Mouse (Mus musculus): ENCODE measurements around the gene Tmem106c. TPM values are rescaled to one million over a fixed set of nuclear protein-coding genes. Genes with fewer than 3 reads are reported as not detected.

Tmem106c gene
- total RNA-seq, 2 experiments from 2014 or later, result 2.1 to 3.9 TPM

DNA sequence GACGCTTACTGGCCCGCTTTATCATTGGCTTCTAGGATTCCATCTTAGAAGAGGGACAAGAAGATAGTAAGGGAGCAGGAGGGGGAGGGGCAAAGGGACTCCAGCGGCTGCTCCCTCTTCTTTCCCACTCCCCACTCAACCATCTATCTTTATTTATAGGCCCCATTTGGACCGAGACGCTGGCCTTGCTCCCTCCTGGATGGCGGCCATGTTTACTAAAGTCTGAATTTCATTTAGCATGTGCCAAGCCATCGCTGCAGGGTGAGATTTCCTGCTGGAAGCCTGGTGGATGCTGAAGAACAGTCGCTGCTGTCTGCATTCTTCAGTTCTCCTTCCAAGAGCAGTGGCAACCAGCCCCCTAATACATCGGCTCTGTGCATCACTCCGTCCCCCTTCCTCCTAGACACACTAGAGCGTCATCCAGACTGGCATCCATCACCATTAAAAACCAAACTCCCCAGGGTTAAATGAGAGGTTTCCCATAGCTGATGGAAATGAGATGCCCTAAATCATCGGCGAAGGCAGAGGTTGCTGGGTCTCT, 32.8 kb downstream of the Tmem106c start:
- no peak for ATAC-seq (replicated peaks; ENCODE audit: low FRiP score, poor library complexity, severe bottlenecking)

- ATAC-seq (replicated peaks; ENCODE audit: low FRiP score, poor library complexity, severe bottlenecking), result no peak
Measured at GRCm38 (mm10) chr15:97999546-97999945, 35.5 kb downstream of the Tmem106c start.

DNA sequence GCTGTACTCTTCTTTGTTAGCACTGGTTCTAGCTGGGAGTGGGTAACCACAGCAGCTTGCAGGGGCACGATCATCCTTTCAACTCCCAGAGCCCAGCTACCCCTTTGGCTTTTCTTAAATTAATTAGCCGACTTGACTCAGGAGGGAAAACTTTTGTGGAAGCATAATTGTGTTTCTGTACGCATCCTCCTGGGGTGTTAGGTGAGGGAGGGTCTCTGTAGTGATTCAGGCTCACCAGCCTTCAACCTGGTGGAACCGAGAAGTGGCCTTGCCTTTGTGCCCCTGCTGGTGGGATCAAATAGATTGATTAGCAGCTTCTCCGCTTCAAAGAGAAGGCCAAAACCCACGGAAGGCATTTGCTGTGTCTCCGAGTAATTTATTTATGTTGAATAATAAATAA, 36.0 kb downstream of the Tmem106c start:
- no peak for ATAC-seq (replicated peaks; ENCODE audit: low FRiP score, poor library complexity, severe bottlenecking)

DNA sequence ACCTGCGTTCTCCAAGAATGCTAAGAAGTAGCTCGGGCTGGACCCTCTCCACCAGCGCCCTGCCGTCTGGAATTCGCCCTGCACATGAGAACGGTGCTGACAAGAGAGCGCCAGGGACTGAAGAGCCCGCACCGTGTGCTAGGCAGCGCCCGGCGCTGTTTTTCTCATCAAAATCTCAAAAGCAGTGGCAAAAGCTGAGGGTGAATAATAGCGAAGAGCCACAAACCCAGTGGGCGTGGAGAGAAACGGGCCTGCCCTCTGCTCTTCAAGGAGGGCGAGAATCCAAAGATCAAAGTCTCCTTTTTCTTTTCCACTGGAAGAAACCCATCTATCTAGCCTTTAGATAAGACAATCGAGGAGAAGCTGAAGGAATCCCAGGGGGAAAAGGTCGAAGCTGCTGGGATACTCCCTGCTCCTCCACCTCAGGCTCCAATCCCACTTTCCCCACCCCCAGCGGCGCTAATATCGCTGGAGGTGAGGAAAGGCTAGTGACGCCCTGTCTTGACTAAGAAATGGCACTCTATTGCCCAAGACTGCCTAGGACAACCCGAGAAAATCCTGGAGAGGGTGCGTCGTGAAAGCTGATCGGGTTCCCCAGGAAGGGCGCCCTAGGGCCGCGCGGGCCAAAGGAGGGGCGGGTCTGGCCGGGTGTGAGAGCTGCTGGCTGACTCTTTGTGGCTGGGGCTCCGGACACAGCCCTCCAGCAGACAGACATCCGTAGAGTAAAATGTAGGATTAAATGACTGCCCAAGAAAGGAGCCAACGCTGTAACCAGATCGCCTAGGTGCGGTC, 37.5 kb downstream of the Tmem106c start:
- no peak for ATAC-seq (replicated peaks; ENCODE audit: low FRiP score, poor library complexity, severe bottlenecking)

- no peak for ATAC-seq (replicated peaks; ENCODE audit: low FRiP score, poor library complexity, severe bottlenecking)
Measured at GRCm38 (mm10) chr15:98002113-98002990, 38.4 kb downstream of the Tmem106c start.

GRCm38 (mm10) chr15:98002991-98003821, 39.2 kb downstream of the Tmem106c start:
- no peak for ATAC-seq (replicated peaks; ENCODE audit: low FRiP score, poor library complexity, severe bottlenecking)

- no peak for ATAC-seq (replicated peaks; ENCODE audit: low FRiP score, poor library complexity, severe bottlenecking)
Measured at GRCm38 (mm10) chr15:98003822-98004739, 40.1 kb downstream of the Tmem106c start, which contains the start of gene Col2a1. Col2a1 (minus strand) TSS chr15:98004695.

GRCm38 (mm10) chr15:98004740-98005159, 40.8 kb downstream of the Tmem106c start:
- ATAC-seq (replicated peaks; ENCODE audit: low FRiP score, poor library complexity, severe bottlenecking), result no peak

DNA sequence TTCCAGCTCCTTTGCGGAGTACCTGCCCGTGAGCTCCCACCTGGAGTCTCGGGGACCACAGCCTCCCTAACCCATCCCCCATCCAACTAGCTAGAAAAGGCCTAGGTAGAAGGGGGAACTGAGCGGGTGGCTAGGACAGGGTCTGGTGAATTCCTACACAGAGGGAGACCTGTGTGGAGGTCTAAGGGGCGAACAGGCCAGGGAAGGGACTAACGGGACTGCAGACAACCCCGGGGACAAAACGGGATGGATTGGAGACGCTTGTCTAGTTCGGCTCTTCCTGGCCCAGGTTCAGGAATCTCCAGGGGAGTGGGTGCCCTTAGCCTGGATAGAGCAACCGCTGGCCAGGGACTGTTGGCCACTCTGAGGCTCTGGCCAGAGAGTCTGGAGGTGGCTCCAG, 41.2 kb downstream of the Tmem106c start:
- no peak for ATAC-seq (replicated peaks; ENCODE audit: low FRiP score, poor library complexity, severe bottlenecking)

GRCm38 (mm10) chr15:98012810-98013209, 48.8 kb downstream of the Tmem106c start:
- no peak for ATAC-seq (replicated peaks; ENCODE audit: low FRiP score, poor library complexity, severe bottlenecking)

- no peak for ATAC-seq (replicated peaks; ENCODE audit: low FRiP score, poor library complexity, severe bottlenecking)
Measured at GRCm38 (mm10) chr15:98017925-98018324, 53.9 kb downstream of the Tmem106c start.

DNA sequence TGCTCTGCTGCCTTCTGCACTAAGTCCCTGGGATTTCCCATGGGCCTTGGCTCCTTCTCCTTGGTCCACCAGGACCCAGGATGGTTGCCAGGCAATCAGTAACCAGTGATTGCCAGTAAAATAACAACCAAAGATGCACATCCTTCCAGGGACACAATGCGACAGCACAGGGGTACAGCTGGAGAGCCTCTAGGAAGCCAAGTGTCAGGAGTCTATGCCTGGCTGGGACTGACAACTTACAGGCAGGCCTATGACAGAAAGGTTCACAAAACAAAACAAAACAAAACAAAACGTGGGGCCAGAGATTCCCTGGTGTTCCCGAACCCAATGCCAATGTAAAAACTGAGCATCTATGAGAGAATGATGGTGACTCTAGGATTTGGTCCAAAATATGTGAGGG, 55.0 kb downstream of the Tmem106c start:
- ATAC-seq (replicated peaks; ENCODE audit: low FRiP score, poor library complexity, severe bottlenecking), result no peak

Other genes starting within 250 kb of the Tmem106c start
- 3.8 TPM in 1 of 2 replicates, not detected in the other for gene Endou, start 232.9 kb upstream of the Tmem106c start, total RNA-seq (2015; ENCODE audit: low replicate concordance)
- gene Endou, start 232.9 kb upstream of the Tmem106c start, total RNA-seq (2017; ENCODE audit: low replicate concordance), result not detected in 2 replicates
- not detected in 2 replicates for gene Rapgef3, start 196.2 kb upstream of the Tmem106c start, total RNA-seq (2015; ENCODE audit: low replicate concordance)
- 3.9 TPM in 1 of 2 replicates, not detected in the other for gene Rapgef3, start 196.2 kb upstream of the Tmem106c start, total RNA-seq (2017; ENCODE audit: low replicate concordance)
- 122 and 124 TPM in 2 replicates for gene Slc48a1, start 185.7 kb upstream of the Tmem106c start, total RNA-seq (2015; ENCODE audit: low replicate concordance)
- 74.2 and 96.2 TPM in 2 replicates for gene Slc48a1, start 185.7 kb upstream of the Tmem106c start, total RNA-seq (2017; ENCODE audit: low replicate concordance)
- gene Hdac7, start 119.7 kb upstream of the Tmem106c start, total RNA-seq (2015; ENCODE audit: low replicate concordance), result 15.1 and 26.8 TPM in 2 replicates
- 2.4 and 9.8 TPM in 2 replicates for gene Hdac7, start 119.7 kb upstream of the Tmem106c start, total RNA-seq (2017; ENCODE audit: low replicate concordance)
- 0.84 TPM in 1 of 2 replicates, not detected in the other for gene Vdr, start 53.6 kb upstream of the Tmem106c start, total RNA-seq (2015; ENCODE audit: low replicate concordance)
- not detected in 2 replicates for gene Vdr, start 53.6 kb upstream of the Tmem106c start, total RNA-seq (2017; ENCODE audit: low replicate concordance)
- not detected in 2 replicates for gene Col2a1, start 40.5 kb downstream of the Tmem106c start, total RNA-seq (2015; ENCODE audit: low replicate concordance)
- not detected in 2 replicates for gene Col2a1, start 40.5 kb downstream of the Tmem106c start, total RNA-seq (2017; ENCODE audit: low replicate concordance)
- 4.3 and 8.8 TPM in 2 replicates for gene Pfkm, start 128.4 kb downstream of the Tmem106c start, total RNA-seq (2015; ENCODE audit: low replicate concordance)
- 17.8 and 22.8 TPM in 2 replicates for gene Pfkm, start 128.4 kb downstream of the Tmem106c start, total RNA-seq (2017; ENCODE audit: low replicate concordance)
- 35.0 and 47.4 TPM in 2 replicates for gene Senp1, start 129.5 kb downstream of the Tmem106c start, total RNA-seq (2015; ENCODE audit: low replicate concordance)
- gene Senp1, start 129.5 kb downstream of the Tmem106c start, total RNA-seq (2017; ENCODE audit: low replicate concordance), result 42.2 and 49.9 TPM in 2 replicates
- gene Asb8, start 201.4 kb downstream of the Tmem106c start, total RNA-seq (2015; ENCODE audit: low replicate concordance), result 8.8 and 28.8 TPM in 2 replicates
- gene Asb8, start 201.4 kb downstream of the Tmem106c start, total RNA-seq (2017; ENCODE audit: low replicate concordance), result 4.2 and 8.1 TPM in 2 replicates
- gene Ccdc184, start 203.0 kb downstream of the Tmem106c start, total RNA-seq (2015; ENCODE audit: low replicate concordance), result not detected in 2 replicates
- not detected in 2 replicates for gene Ccdc184, start 203.0 kb downstream of the Tmem106c start, total RNA-seq (2017; ENCODE audit: low replicate concordance)
- not detected in 2 replicates for gene Olfr288, start 231.3 kb downstream of the Tmem106c start, total RNA-seq (2015; ENCODE audit: low replicate concordance)
- not detected in 2 replicates for gene Olfr288, start 231.3 kb downstream of the Tmem106c start, total RNA-seq (2017; ENCODE audit: low replicate concordance)

Data from erythroid progenitor cell, adult 5-6 weeks (primary cell).